Mouse (Mus musculus) CH12.LX (cell line): ENCODE data around the gene Cnnm2.

Experiments used
- CHD1 ChIP-seq: IDR thresholded peaks from 2 replicates; pipeline ENCODE4 v1.6.1; 2012; ENCODE audit warnings: low read depth, low read length, improper control_type of control experiment, inconsistent platforms
- CTCF ChIP-seq, 2 experiments: IDR thresholded peaks in 1 of 2; conservative IDR thresholded peaks in 1 of 2; 2 replicates each; pipeline ENCODE4 v1.5.1; 2011 to 2012; ENCODE audit warnings: low read depth in 2 of 2, low read length in 2 of 2, improper control_type of control experiment in 1 of 2, inconsistent platforms in 1 of 2, mild to moderate bottlenecking in 1 of 2, moderate library complexity in 1 of 2
- E2F4 ChIP-seq: IDR thresholded peaks from 2 replicates; pipeline ENCODE4 v1.6.1; 2011; ENCODE audit warnings: low read depth, low read length, improper control_type of control experiment; ENCODE audit not compliant: insufficient replicate concordance
- ETS1 ChIP-seq: conservative IDR thresholded peaks from 2 replicates; pipeline ENCODE4 v1.6.1; 2012; ENCODE audit warnings: low read depth, mild to moderate bottlenecking, inconsistent platforms, low read length, improper control_type of control experiment, moderate library complexity
- GABPA ChIP-seq: IDR thresholded peaks from 2 replicates; pipeline ENCODE4 v1.6.1; 2012; ENCODE audit warnings: low read depth, low read length, improper control_type of control experiment, inconsistent platforms; ENCODE audit not compliant: insufficient replicate concordance
- IRF4 ChIP-seq: IDR thresholded peaks from 2 replicates; pipeline ENCODE4 v1.6.1; 2014; ENCODE audit warnings: low read depth, mild to moderate bottlenecking, inconsistent platforms, low read length, improper control_type of control experiment
- MAX ChIP-seq: IDR thresholded peaks from 2 replicates; pipeline ENCODE4 v1.6.1; 2011; ENCODE audit warnings: low read length, improper control_type of control experiment
- MAZ ChIP-seq: IDR thresholded peaks from 2 replicates; pipeline ENCODE4 v1.6.1; 2012; ENCODE audit warnings: low read depth, mild to moderate bottlenecking, inconsistent platforms, low read length, improper control_type of control experiment, moderate library complexity
- MXI1 ChIP-seq: IDR thresholded peaks from 2 replicates; pipeline ENCODE4 v1.6.1; 2011; ENCODE audit warnings: mild to moderate bottlenecking, low read depth, low read length, improper control_type of control experiment
- MYC ChIP-seq: IDR thresholded peaks from 2 replicates; pipeline ENCODE4 v1.6.1; 2011; ENCODE audit warnings: low read depth, mild to moderate bottlenecking, improper control_type of control experiment, low read length
- POLR2A ChIP-seq: IDR thresholded peaks from 2 replicates; pipeline ENCODE4 v1.6.1; 2011; ENCODE audit warnings: low read depth, mild to moderate bottlenecking, improper control_type of control experiment, low read length
- TCF12 ChIP-seq: IDR thresholded peaks from 2 replicates; pipeline ENCODE4 v1.6.1; 2014; ENCODE audit warnings: low read depth, mild to moderate bottlenecking, inconsistent platforms, low read length, improper control_type of control experiment
- USF1 ChIP-seq: IDR thresholded peaks from 2 replicates; pipeline ENCODE4 v1.6.1; 2014; ENCODE audit warnings: low read depth, mild to moderate bottlenecking, inconsistent platforms, low read length, improper control_type of control experiment
- ZNF384 ChIP-seq: IDR thresholded peaks from 2 replicates; pipeline ENCODE4 v1.6.1; 2012; ENCODE audit warnings: low read depth, low read length, improper control_type of control experiment, inconsistent platforms

- TF ChIP-seq POLR2A = no peak
- TF ChIP-seq IRF4 = peak; percentile 57
- TF ChIP-seq MXI1 = no peak
- TF ChIP-seq E2F4 = no peak
- TF ChIP-seq CTCF (conservative IDR thresholded peaks at IDR 0.05 in 1 of 2, IDR thresholded peaks at IDR 0.05 in 1 of 2; ENCODE audit: low read depth in 2 of 2, low read length in 2 of 2) = no peak
- no peak for TF ChIP-seq CHD1
- no peak for TF ChIP-seq ETS1
- no peak for TF ChIP-seq GABPA
- TF ChIP-seq USF1 = no peak
- TF ChIP-seq MYC = no peak
- no peak for TF ChIP-seq MAZ
- no peak for TF ChIP-seq ZNF384
- TF ChIP-seq TCF12 = no peak
- no peak for TF ChIP-seq MAX
Measured at GRCm38 (mm10) chr19:46899306-46899705, 137.9 kb downstream of the Cnnm2 start.
